Mouse (Mus musculus) natural killer cell, adult 2 months (primary cell): Measurements from ENCODE around the gene Rnase4.

Experiments used
- DNase-seq, 2 experiments: peaks; one replicate each; pipeline ENCODE4 v3.0.0; 2022; ENCODE audit warnings: low spot score in 2 of 2

The Rnase4 gene

GRCm38 (mm10) chr14:51090921-51091900 is at the start of gene Rnase4, which contains the start of gene Ang:
Rnase4 (plus strand) TSS chr14:51091077.
Ang (plus strand) TSS chr14:51091150.
- DNase-seq: peak in 1 of 2 experiments; percentile 9

DNA sequence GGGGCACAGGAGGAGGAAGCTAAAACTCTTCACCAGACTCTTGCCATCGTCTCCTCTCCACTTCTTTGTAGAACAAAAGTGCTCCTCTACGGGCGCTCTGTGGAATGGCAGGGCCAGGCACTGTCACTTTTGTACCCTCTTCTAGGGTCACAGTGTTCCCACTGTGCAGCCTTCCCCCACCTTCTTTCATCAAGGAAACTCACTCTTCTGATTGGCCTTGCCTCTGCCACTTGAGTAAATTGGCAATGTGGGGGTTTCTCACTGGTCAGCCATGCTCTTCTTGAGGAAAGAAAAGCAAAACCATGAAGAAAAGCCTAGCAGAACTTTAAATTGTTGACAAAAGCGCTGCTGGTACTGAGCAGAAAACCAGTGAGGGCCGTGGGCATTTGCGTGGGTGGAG is 49.1 kb upstream of the Rnase4 start, which contains the start of gene Rnase9:
Gene Rnase9 (minus strand): TSS at position 101 of the 400 bp plus-strand sequence.
- no peak for DNase-seq

- DNase-seq: no peak
Observed at GRCm38 (mm10) chr14:51047846-51048245, 43.0 kb upstream of the Rnase4 start.

DNA sequence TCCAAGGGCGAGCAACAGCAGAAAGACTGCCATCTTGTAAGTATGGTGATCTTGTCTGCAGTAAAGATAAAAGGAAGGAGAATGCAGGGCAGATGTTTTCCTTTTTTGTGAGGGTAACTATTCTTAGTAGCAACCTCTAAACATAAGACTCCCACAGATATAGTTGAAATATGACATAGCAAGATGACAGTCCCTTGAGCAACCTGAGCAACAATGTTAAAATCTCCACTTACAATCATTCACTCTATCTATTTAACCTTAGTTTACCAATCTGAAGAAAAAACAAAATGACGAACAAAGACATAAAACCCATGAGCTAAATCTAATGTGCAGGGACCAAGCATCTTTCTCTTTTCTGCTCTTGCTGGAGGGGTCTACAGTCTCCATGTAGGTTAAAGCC is 40.8 kb upstream of the Rnase4 start, which contains the start of gene Rnase11:
Gene Rnase11 (minus strand): TSS at position 101 of the 400 bp plus-strand sequence.
- no peak for DNase-seq

DNA sequence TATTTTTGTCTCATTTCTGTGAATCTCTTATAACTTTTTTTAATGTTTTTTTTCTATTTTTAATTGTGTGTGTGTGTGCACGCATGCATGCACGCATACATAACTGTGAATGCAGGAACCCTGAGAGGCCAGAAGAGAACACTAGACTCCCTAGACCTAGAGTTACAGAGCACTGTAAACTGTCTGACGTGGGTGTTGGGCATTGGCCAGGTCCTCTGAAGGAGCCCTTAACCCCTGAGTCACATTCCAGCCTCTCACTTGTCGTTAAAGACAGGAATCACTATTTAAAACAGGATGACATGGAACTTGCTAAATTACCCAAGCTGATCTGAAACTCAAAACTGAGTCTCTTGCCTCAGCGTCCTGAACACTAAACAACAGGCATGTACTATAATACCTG is 38.9 kb upstream of the Rnase4 start:
- DNase-seq: no peak

DNA sequence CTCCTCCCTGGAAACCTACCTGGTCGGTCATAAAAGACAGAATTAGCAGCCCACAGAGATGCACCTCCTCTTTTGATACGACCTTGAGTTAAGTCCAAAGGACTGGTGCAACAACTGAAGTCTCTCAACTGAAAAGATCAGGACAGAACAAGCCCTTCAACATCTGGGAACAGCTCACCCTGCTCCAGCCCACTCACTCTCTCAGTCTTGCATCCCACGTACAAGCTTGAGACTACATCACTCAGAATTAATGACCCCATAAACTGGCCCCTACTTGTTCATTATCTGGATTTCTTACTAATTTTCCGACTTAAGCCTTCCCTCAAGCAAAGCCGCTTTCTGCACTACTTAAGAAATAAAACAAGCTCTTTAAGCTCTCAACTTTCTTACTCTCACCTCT is 37.7 kb upstream of the Rnase4 start:
- no peak for DNase-seq

DNA sequence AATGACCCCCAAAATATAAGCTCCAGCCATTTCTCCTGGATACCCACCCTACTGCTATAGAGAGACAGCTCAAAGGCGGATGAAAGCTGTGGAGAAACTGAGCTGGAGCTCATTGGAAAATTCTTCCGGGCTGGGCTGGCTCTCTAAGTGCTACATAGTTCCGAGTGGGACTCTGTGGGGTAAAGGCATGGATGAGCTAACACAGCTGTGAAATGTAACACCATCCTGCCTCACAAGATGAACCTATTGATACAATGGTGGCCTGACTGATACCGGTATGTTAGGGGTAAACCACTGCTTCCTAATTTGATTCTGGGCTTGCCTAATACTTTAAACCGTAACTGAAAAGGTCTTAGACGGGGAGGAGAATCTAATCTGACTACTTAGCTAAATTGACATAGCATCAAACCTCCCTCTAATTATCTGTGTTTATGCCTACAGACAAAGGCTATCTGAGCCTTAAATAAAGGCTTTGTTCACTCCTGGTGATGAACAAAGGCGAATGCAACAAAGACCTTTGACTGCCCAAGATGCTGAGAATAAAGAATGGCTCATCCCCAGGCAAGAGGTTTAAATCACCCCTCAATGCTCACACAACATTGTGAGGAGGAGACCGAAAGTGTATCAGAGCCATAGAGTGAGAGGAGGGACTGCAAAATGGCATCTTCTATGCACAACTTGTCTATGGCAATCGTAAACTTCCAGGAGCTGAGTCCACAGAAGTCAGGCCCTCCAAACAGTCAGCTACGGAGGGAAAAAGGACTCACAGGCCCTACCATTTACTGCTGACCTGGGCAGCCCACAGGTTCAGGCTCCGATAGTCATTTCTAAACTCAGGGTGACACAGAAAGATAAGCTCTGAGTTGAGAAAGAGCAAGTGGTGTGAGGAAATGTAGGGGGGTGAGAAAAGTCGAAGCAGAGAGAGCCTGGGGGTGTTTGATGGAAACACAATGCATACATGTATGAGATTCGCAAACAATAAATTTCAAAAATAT is 36.3 kb upstream of the Rnase4 start:
- no peak for DNase-seq

GRCm38 (mm10) chr14:51057401-51057831 is 33.5 kb upstream of the Rnase4 start, which contains the start of gene Rnase12:
Rnase12 (minus strand) TSS chr14:51057661.
- DNase-seq: no peak

GRCm38 (mm10) chr14:51060761-51061160 is 30.1 kb upstream of the Rnase4 start:
- no peak for DNase-seq

GRCm38 (mm10) chr14:51068956-51069355 is 21.9 kb upstream of the Rnase4 start:
- DNase-seq: no peak

GRCm38 (mm10) chr14:51069617-51070016 is 21.3 kb upstream of the Rnase4 start:
- peak; percentile 49 to 69 for DNase-seq

GRCm38 (mm10) chr14:51074335-51074734 is 16.5 kb upstream of the Rnase4 start, which contains the start of gene Olfr750:
Olfr750 (minus strand) TSS chr14:51074435.
- no peak for DNase-seq

GRCm38 (mm10) chr14:51079180-51079579 is 11.7 kb upstream of the Rnase4 start:
- no peak for DNase-seq

DNA sequence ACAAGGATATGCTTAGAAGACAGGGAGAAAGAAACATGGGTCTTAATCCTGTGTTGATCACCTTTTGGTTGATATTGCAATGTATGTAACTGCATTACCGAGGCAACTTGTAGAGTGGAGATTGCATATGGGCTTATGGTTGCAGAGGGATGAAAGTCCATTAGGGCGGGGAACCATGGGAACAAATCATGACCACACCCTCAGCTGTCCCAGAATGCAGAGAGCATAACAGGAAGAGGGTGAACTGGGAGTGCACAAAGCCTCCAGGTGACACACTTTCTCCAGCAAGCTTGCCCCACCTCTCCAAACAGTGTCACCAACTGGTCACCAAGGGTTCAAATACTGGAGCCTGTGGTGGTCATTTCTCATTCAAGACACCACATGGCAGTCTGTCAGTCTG is 9.8 kb upstream of the Rnase4 start:
- DNase-seq: no peak

DNA sequence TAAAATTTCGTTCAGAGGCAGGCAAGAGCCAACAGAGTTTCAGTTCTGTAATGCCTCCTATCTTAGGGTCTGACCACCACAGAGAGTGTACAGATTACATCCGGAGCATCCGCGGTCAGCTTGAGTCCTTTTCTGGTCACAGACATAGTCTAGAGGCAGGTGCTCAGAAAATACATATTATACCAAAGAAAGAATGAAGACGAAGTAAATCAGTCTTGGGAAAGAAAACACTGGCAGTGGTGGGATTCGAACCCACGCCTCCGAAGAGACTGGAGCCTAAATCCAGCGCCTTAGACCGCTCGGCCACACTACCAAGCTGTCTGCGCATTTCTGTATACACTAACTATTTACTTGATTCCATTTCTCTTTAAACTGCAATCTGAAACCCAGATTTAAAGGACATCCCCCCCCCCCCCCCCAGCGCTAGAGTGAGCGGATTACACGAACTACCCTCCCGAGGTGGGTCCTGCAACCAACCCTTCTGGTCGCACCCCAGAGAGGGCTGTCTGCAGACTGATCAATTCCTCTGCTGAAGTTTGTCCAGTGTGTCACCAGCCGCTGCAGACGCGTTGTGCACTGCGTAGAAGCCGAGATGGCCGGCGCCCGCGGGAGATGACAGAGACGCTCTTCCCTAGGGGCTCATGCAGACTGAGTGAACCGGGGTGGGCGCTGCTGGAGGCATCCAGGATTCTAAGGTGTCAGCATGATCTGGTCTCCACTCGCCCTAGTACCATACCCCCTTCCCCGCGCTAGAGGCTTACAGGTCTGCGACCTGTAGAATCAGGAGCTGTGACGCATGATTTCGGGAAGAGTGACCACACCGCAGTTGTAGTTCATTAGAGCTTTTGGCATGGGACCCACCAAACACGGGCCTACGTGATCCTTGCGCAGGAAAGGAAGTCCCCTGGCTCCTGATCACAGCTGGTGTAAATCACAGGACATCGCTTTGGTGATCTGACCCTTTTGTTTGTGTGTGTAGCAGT is 8.0 kb upstream of the Rnase4 start:
- peak; percentile 75 to 77 for DNase-seq

GRCm38 (mm10) chr14:51083805-51084204 is 7.1 kb upstream of the Rnase4 start:
- peak in 1 of 2 experiments; percentile 28 for DNase-seq

- no peak for DNase-seq
Observed at GRCm38 (mm10) chr14:51085086-51085485, 5.8 kb upstream of the Rnase4 start.

DNA sequence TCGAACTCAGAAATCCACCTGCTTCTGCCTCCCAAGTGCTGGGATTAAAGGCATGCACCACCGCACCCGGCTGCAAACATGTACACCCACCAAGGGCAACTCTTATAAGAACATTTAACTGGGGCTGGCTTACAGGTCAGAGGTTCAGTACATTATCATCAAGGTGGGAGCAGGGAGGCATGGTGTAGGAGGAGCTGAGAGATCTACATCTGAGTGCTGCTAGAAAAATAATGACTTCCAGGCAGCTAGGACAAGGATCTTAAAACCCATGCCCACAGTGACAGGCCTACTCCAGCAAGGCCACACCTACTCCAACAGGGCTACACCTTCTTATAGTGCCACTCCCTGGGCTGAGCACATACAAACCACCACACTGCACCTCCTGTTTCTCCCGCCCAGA is 5.0 kb upstream of the Rnase4 start:
- no peak for DNase-seq

- no peak for DNase-seq
Observed at GRCm38 (mm10) chr14:51087762-51088161, 3.1 kb upstream of the Rnase4 start.
